Mouse (Mus musculus) heart, adult 2 months (tissue): ENCODE measurements around the gene Gm10130.

Experiments
- CTCF ChIP-seq: fragments of 200-600 bp; IDR thresholded peaks from 2 replicates; pipeline ENCODE4 v1.8.1; 2022; ENCODE audit warnings: antibody characterized with exemption, mild to moderate bottlenecking, moderate library complexity
- POLR2A ChIP-seq: fragments of 200-500 bp; IDR thresholded peaks from 2 replicates; pipeline ENCODE4 v1.6.1; 2011; ENCODE audit warnings: mild to moderate bottlenecking, low read depth, low read length, control low read depth; ENCODE audit not compliant: insufficient read depth

- TF ChIP-seq CTCF (no peak), POLR2A (no peak)
Observed at GRCm38 (mm10) chr2:150293669-150294068, 29.8 kb upstream of the Gm10130 start.
